Mouse (Mus musculus) heart, embryonic 11.5 days (tissue): Measurements from ENCODE around the gene Armh1. TPM values are rescaled to one million over a fixed set of nuclear protein-coding genes. Genes with fewer than 3 reads are reported as not detected.

ENCODE experiments used
- ATAC-seq: fragments of 200-750 bp; cut with Nextera tagmentation; replicated peaks from 2 replicates; pipeline ENCODE4 v1.8.0; 2017; ENCODE audit warnings: moderate library complexity; ENCODE audit not compliant: insufficient number of reproducible peaks, low FRiP score, low TSS enrichment
- H3K27ac ChIP-seq: fragments of 300-500 bp; sonication (generic); 2 replicates; pipeline ENCODE4 v1.5.1; 2014; ENCODE audit warnings: mild to moderate bottlenecking, low read depth, low read length
- H3K27me3 ChIP-seq: fragments of 300-500 bp; sonication (generic); 2 replicates; pipeline ENCODE4 v1.6.1; 2014; ENCODE audit warnings: mild to moderate bottlenecking, low read length, mixed read lengths; ENCODE audit not compliant: control insufficient read depth, insufficient read depth
- H3K36me3 ChIP-seq: fragments of 300-500 bp; sonication (generic); 2 replicates; pipeline ENCODE4 v1.6.1; 2014; ENCODE audit warnings: mild to moderate bottlenecking, low read length, moderate library complexity, mixed read lengths; ENCODE audit not compliant: control insufficient read depth, insufficient read depth
- H3K4me1 ChIP-seq: fragments of 300-500 bp; sonication (generic); 2 replicates; pipeline ENCODE4 v1.6.1; 2014; ENCODE audit warnings: low read length; ENCODE audit not compliant: control insufficient read depth, insufficient read depth
- H3K4me2 ChIP-seq: fragments of 300-500 bp; sonication (generic); 2 replicates; pipeline ENCODE4 v1.6.1; 2014; ENCODE audit warnings: mild to moderate bottlenecking, moderate library complexity
- H3K4me3 ChIP-seq: fragments of 300-500 bp; sonication (generic); 2 replicates; pipeline ENCODE4 v1.5.1; 2014; ENCODE audit warnings: low read depth, low read length
- H3K9ac ChIP-seq: fragments of 300-500 bp; sonication (generic); 2 replicates; pipeline ENCODE4 v1.6.1; 2014; ENCODE audit warnings: mild to moderate bottlenecking, low read depth, low read length, moderate library complexity
- H3K9me3 ChIP-seq: fragments of 300-500 bp; sonication (generic); replicated peaks from 2 replicates; pipeline ENCODE4 v1.6.1; 2016; ENCODE audit warnings: low read length; ENCODE audit not compliant: control insufficient read depth
- WGBS: fragments of 180-500 bp; shearing (Covaris S2); extraction: QIAGEN DNeasy Blood & Tissue Kit; methylation state at CpG from one replicate; pipeline ENCODE4 v1.1.7; 2014; ENCODE audit not compliant: insufficient replicate concordance; 5-methylcytosine and 5-hydroxymethylcytosine counted together
- polyA plus RNA-seq: library from polyadenylated mRNA; unstranded; fragments of >200 nt; fragmentation: Nextera tagmentation; extraction: Ambion mirVana; gene quantifications from 2 replicates; pipeline ENCODE4 v1.2.1, GENCODE M21; 2014

The Armh1 gene
- polyA plus RNA-seq, 1 experiment from 2014 or later = 0.14 TPM

DNA sequence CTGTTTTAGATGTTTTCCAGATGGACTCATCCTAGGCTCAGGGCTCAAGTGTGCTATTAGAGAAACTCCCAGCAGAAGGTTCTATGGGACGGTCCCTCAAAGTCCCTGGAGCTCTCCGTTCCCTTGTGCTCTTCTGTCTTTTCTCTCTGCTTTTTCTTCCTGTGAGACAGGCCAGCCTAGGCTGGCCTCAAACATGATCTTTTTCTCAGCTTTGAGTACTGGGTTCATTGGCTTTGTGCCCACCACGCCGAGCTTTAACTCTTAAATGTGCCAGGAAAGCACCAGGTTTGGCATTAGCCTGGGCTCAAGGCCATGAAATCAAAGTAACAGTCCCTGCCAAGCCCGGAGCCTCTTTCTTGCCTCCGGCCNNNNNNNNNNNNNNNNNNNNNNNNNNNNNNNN, 11.1 kb downstream of the Armh1 start:
- Histone ChIP-seq H3K4me2 (no peak overlapping the region), H3K9me3 (no peaks in the 10 kb centered on the region), H3K4me1 (peaks cover 3% of the 10 kb centered on the region; the same call in 1 of the 2 replicates), H3K4me3 (no peak overlapping the region), H3K36me3 (no peaks in the 10 kb centered on the region), H3K27ac (no peak overlapping the region), H3K9ac (no peak overlapping the region), H3K27me3 (no peaks in the 10 kb centered on the region)
- ATAC-seq = no peak
- 87% methylated on average over 6 of the region's 6 CpGs for WGBS

DNA sequence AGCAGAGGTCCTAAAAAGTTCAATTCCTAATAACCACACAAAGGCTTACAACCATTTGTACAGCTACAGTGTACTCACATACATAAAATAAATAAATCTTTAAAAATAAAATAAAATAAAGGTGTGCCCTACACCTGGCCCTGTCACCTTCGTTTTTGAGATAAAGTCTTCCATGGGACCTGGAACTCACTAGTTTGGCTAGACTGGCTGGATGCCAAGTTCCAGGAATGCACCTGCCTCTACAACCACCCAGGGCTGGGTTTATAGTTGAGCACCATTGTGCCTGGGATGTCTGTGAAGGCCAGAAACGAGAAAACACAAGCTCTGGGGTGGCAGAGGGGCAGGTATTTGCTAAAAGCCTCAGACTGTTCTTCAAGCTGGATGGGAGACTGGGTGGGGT, 12.8 kb downstream of the Armh1 start:
- WGBS = 53% methylated on average over 2 of the region's 2 CpGs
- H3K9ac ChIP-seq = no peak overlapping the region
- H3K27ac ChIP-seq = no peak overlapping the region
- H3K4me1 ChIP-seq = peaks cover 3% of the 10 kb centered on the region; the same call in 1 of the 2 replicates
- no peaks in the 10 kb centered on the region for H3K27me3 ChIP-seq
- ATAC-seq = no peak
- no peak overlapping the region for H3K4me2 ChIP-seq
- H3K4me3 ChIP-seq = no peak overlapping the region
- no peaks in the 10 kb centered on the region for H3K9me3 ChIP-seq
- H3K36me3 ChIP-seq = no peaks in the 10 kb centered on the region

DNA sequence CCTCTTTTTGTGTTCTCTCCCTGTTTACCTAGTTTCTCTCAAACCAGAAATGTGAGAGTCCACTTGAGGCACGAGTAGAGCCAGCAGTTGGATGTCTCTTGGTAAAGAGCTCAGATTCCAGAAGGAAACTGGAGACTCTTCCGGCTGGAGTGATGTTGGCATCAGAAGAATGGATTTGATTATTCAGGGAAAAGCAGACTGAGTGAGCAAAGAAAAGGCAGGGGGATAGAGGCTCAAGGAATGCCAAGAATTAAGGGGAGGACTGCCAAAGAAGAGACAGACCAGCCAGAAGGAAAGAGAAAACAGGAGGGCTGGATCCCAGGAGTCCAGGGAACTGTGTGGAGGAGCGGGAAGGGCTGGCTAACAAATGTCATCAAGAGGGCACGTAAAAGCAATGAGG, 16.1 kb downstream of the Armh1 start:
- 56% methylated on average over 4 of the region's 4 CpGs for WGBS

DNA sequence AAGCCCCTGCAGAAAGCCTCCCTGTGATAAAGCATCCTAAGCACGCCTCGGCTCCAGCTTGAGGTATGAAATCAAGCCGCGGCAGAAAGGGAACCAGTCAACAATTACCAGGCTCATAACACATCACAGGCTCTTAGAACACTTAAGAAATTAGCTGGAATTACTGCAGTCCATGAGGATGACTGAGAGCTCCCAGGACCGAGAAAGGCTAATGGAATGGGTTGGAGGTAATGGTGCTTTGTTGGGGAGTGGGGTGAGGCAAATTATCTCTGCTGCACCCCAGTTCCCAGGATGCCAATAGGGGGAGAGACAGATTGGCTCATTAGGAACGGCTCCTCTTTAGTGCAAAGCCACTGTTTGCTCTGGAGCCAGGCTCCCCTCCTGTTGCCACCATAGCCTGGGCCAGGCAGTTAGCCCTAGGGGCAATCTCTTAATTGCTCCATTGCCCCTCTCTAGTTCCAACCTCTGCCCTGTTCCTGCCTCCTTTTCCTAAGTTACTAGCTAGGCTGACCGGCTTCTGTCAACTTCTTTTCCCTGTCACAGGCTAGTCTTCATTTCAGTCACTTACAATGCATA, 17.7 kb downstream of the Armh1 start:
- no peak overlapping the region for H3K4me2 ChIP-seq
- no peaks in the 10 kb centered on the region for H3K36me3 ChIP-seq
- H3K9me3 ChIP-seq = no peaks in the 10 kb centered on the region
- H3K27ac ChIP-seq = no peak overlapping the region
- H3K9ac ChIP-seq = no peak overlapping the region
- H3K4me3 ChIP-seq = no peak overlapping the region
- 60% methylated on average over 7 of the region's 7 CpGs for WGBS
- ATAC-seq = no peak
- no peaks in the 10 kb centered on the region for H3K27me3 ChIP-seq
- H3K4me1 ChIP-seq = no peaks in the 10 kb centered on the region; the same call in 1 of the 2 replicates

More for the DNA sequence above, 16.1 kb downstream of the Armh1 start:
- H3K36me3 ChIP-seq = no peaks in the 10 kb centered on the region
- H3K27ac ChIP-seq = no peak overlapping the region
- no peak overlapping the region for H3K4me3 ChIP-seq
- H3K27me3 ChIP-seq = no peaks in the 10 kb centered on the region
- H3K9ac ChIP-seq = no peak overlapping the region
- H3K4me2 ChIP-seq = no peak overlapping the region
- no peak for ATAC-seq
- H3K4me1 ChIP-seq = no peaks in the 10 kb centered on the region; the same call in 1 of the 2 replicates
- no peaks in the 10 kb centered on the region for H3K9me3 ChIP-seq

DNA sequence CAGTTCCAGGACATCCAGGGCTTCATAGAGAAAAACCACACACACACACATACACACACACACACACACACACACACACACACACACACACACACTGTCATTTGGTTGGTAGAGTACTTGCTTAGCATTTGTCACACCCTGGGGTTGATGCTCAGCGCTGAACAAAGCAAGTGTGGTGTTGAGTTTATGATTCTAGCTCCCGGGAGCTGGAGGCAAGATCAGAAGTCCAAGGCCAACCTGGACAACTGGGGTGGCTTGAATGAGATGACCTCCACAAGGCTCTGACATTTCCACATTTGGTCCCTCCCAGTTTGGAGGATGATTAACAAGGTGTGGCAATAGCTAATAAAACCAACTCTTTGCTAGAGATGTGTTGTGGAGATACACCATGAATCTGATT, 20.7 kb downstream of the Armh1 start:
- 82% methylated on average over 2 of the region's 2 CpGs for WGBS
- no peaks in the 10 kb centered on the region for H3K27me3 ChIP-seq
- H3K9me3 ChIP-seq = no peaks in the 10 kb centered on the region

DNA sequence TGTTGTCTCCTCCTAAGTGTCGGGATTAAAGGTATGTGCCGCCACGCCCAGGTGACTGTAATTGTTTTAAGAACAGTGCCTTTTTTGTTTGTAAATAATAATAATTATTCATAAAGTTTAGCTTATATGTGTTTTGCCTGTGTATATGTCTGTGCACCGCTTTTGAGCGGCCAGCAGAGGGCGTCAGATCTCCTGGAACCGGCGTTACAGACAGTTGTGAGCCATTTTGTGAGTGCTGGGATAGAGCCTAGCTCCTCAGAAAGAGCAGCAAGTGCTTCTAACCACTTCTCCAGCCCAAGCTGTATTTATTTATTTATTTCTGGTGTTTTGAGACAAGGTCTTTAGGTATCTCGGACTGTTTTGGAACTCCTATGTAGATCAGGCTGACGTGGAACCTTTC, 21.6 kb downstream of the Armh1 start:
- Histone ChIP-seq H3K4me3 (no peak overlapping the region), H3K4me2 (no peak overlapping the region), H3K9me3 (no peaks in the 10 kb centered on the region), H3K9ac (no peak overlapping the region), H3K27ac (no peak overlapping the region), H3K4me1 (no peaks in the 10 kb centered on the region), H3K36me3 (no peaks in the 10 kb centered on the region), H3K27me3 (no peaks in the 10 kb centered on the region)
- 46% methylated on average over 10 of the region's 10 CpGs for WGBS
- ATAC-seq = no peak

More for the DNA sequence above, 20.7 kb downstream of the Armh1 start:
- Histone ChIP-seq H3K36me3 (no peaks in the 10 kb centered on the region), H3K27ac (no peak overlapping the region), H3K4me1 (no peaks in the 10 kb centered on the region), H3K4me3 (no peak overlapping the region), H3K4me2 (no peak overlapping the region), H3K9ac (no peak overlapping the region)
- no peak for ATAC-seq

DNA sequence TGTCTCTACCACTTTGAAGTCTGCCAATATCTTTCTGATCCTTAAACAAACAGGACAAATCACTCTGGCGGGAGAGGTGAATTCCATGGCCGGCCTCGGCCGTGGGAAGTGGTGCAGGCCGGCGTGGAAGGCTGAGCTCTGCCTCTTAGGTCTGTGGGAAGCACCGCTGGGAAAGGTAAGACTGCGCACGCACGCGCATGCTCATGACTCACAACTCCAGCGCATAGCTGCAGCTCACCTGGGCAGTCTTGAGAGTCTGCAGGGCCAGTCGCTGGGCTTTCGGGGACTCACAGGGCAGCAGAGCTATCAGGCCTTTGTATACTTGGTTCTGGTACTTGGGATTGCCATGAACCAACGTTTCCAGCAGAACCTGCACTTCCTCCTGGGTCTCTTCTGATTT, 22.3 kb downstream of the Armh1 start:
- Histone ChIP-seq H3K4me1 (no peaks in the 10 kb centered on the region), H3K27me3 (no peaks in the 10 kb centered on the region), H3K27ac (no peak overlapping the region), H3K4me2 (no peak overlapping the region), H3K36me3 (no peaks in the 10 kb centered on the region), H3K9me3 (no peaks in the 10 kb centered on the region), H3K4me3 (no peak overlapping the region), H3K9ac (no peak overlapping the region)
- ATAC-seq = no peak
- 49% methylated on average over 15 of the region's 15 CpGs for WGBS

DNA sequence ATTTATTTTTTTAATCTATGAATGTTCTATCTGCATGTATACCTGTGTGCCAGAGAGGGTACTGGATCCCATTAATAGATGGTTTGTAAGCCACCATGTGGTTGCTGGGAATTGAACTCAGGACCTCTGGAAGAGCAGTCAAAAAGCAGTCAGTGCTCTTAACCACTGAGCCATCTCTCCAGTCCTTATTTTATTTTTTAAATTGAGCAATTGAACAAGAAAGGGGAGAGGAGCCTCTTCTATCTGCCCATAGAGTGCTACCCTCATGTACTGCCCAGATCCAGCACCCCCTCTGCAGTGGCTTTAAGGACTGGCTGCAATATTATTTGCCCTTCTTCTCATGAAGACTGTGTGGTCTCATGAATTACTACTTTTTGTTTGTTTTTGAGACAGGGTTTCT, 26.7 kb downstream of the Armh1 start:
- Histone ChIP-seq H3K4me2 (no peak overlapping the region), H3K27ac (no peak overlapping the region), H3K9me3 (no peaks in the 10 kb centered on the region), H3K9ac (no peak overlapping the region), H3K27me3 (no peaks in the 10 kb centered on the region), H3K4me3 (no peak overlapping the region), H3K4me1 (no peaks in the 10 kb centered on the region), H3K36me3 (no peaks in the 10 kb centered on the region)
- ATAC-seq = no peak

DNA sequence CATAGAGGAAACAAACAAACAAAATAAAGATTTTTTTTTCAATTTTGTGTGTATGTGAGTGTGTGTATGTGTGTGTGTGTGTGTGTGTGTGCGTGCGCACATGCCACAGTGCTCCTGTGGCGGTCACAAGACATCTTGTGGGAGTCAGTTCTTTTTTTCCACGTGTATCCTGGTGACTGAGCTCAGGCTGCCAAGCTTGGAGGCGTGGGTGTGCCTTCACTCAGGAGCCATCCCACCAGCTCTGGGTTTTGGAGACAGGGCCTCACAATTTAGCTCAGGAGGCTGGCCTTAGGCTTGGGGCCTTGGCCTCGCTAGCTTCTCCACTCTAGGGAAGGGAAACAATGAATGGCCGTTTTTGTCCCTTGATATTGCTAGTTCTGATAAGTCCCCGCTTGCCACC, 27.8 kb downstream of the Armh1 start:
- Histone ChIP-seq H3K9ac (no peak overlapping the region), H3K27me3 (no peaks in the 10 kb centered on the region), H3K36me3 (no peaks in the 10 kb centered on the region), H3K9me3 (no peaks in the 10 kb centered on the region), H3K4me1 (no peaks in the 10 kb centered on the region), H3K4me3 (no peak overlapping the region), H3K27ac (no peak overlapping the region), H3K4me2 (no peak overlapping the region)
- WGBS = 59% methylated on average over 8 of the region's 8 CpGs
- ATAC-seq = no peak
